Mouse (Mus musculus) midbrain, embryonic 15.5 days (tissue): ENCODE results near the gene Rpl3l. TPM values are rescaled to one million over a fixed set of nuclear protein-coding genes. Genes with fewer than 3 reads are reported as not detected.
"Not testable (repeated sequence)": the region's sequence is repeated elsewhere in the genome, so short reads cannot be mapped to it uniquely, and the experiment has no call there.

Source experiments
- ATAC-seq: fragments of 200-750 bp; cut with Nextera tagmentation; replicated peaks from 2 replicates; pipeline ENCODE4 v1.8.0; 2017; ENCODE audit warnings: moderate TSS enrichment
- H3K27ac ChIP-seq: fragments of 300-500 bp; sonication (generic); 2 replicates; pipeline ENCODE4 v1.5.1; 2015; ENCODE audit warnings: mild to moderate bottlenecking, inconsistent platforms
- H3K27me3 ChIP-seq: fragments of 300-500 bp; sonication (generic); replicated peaks from 2 replicates; pipeline ENCODE4 v1.6.1; 2015; ENCODE audit warnings: inconsistent platforms
- H3K36me3 ChIP-seq: fragments of 300-500 bp; sonication (generic); replicated peaks from 2 replicates; pipeline ENCODE4 v1.6.1; 2015; ENCODE audit warnings: inconsistent platforms
- H3K4me1 ChIP-seq: fragments of 300-500 bp; sonication (generic); 2 replicates; pipeline ENCODE4 v1.6.1; 2015; ENCODE audit warnings: inconsistent platforms
- H3K4me2 ChIP-seq: fragments of 300-500 bp; sonication (generic); 2 replicates; pipeline ENCODE4 v1.6.1; 2015; ENCODE audit warnings: inconsistent platforms, mild to moderate bottlenecking, moderate library complexity
- H3K4me3 ChIP-seq: fragments of 300-500 bp; sonication (generic); 2 replicates; pipeline ENCODE4 v1.5.1; 2015; ENCODE audit warnings: mild to moderate bottlenecking, inconsistent platforms
- H3K9ac ChIP-seq: fragments of 300-500 bp; sonication (generic); 2 replicates; pipeline ENCODE4 v1.6.1; 2015; ENCODE audit warnings: mild to moderate bottlenecking, inconsistent platforms
- H3K9me3 ChIP-seq: fragments of 300-500 bp; sonication (generic); 2 replicates; pipeline ENCODE4 v1.6.1; 2016; ENCODE audit warnings: inconsistent platforms
- WGBS: fragments of 180-500 bp; shearing (Covaris S2); methylation state at CpG from one replicate; pipeline ENCODE4 v1.1.7; 2015; ENCODE audit warnings: mixed read lengths; 5-methylcytosine and 5-hydroxymethylcytosine counted together
- polyA plus RNA-seq: library from polyadenylated mRNA; unstranded; fragments of >200 nt; fragmentation: Nextera tagmentation; extraction: Ambion mirVana; gene quantifications from 2 replicates; pipeline ENCODE4 v1.2.1, GENCODE M21; 2015

Gene Rpl3l
- polyA plus RNA-seq, 1 experiment from 2014 or later: not detected

- H3K4me1 ChIP-seq: peaks cover 14% of the 10 kb centered on the region
- H3K4me3 ChIP-seq: no peak overlapping the region
- ATAC-seq: no peak
- H3K27me3 ChIP-seq: peaks cover 3% of the 10 kb centered on the region; the same call in 1 of the 2 replicates
- no peaks in the 10 kb centered on the region for H3K9me3 ChIP-seq
- H3K9ac ChIP-seq: no peak overlapping the region; the same call in 1 of the 2 replicates
- H3K4me2 ChIP-seq: no peak overlapping the region
- no peak overlapping the region for H3K27ac ChIP-seq
- 93% methylated on average over 9 of the region's 9 CpGs for WGBS
- peaks cover 42% of the 10 kb centered on the region; the same call in 1 of the 2 replicates for H3K36me3 ChIP-seq
These were observed 26.4 kb upstream of the Rpl3l start for GRCm38 (mm10) chr17:24701251-24701650.

- ATAC-seq: no peak
- Histone ChIP-seq H3K36me3 (peaks cover 33% of the 10 kb centered on the region; the same call in 1 of the 2 replicates), H3K4me2 (no peak overlapping the region), H3K4me3 (no peak overlapping the region), H3K27ac (no peak overlapping the region), H3K9me3 (no peaks in the 10 kb centered on the region), H3K27me3 (no peaks in the 10 kb centered on the region), H3K4me1 (peaks cover 20% of the 10 kb centered on the region), H3K9ac (no peak overlapping the region)
- 93% methylated on average over 3 of the region's 3 CpGs for WGBS
These were observed 21.8 kb upstream of the Rpl3l start for GRCm38 (mm10) chr17:24705821-24706220.

GRCm38 (mm10) chr17:24706982-24707800, 20.4 kb upstream of the Rpl3l start, which contains the start of gene Tbl3:
Gene Tbl3 (minus strand): TSS chr17:24707660.
- H3K4me2 ChIP-seq: peak within 1 kb of the TSS; percentile 81
- whole genome bisulfite sequencing: 4% methylated on average over 32 of the region's 32 CpGs
- no peaks in the 10 kb centered on the region for H3K9me3 ChIP-seq
- peak within 1 kb of the TSS; percentile 92 for H3K4me3 ChIP-seq
- peaks cover 20% of the 10 kb centered on the region for H3K4me1 ChIP-seq
- peaks cover 20% of the 10 kb centered on the region; the same call in 1 of the 2 replicates for H3K36me3 ChIP-seq
- H3K9ac ChIP-seq: peak within 1 kb of the TSS; percentile 80
- peak within 1 kb of the TSS; percentile 82 for H3K27ac ChIP-seq
- H3K27me3 ChIP-seq: no peaks in the 10 kb centered on the region
- ATAC-seq: peak; percentile 89

- peak overlapping the region; percentile 81 for H3K4me2 ChIP-seq
- no peaks in the 10 kb centered on the region for H3K27me3 ChIP-seq
- H3K36me3 ChIP-seq: peaks cover 15% of the 10 kb centered on the region; the same call in 1 of the 2 replicates
- peak; percentile 76 for ATAC-seq
- H3K4me3 ChIP-seq: peak overlapping the region; percentile 92
- H3K9me3 ChIP-seq: no peaks in the 10 kb centered on the region
- peak overlapping the region; percentile 82 for H3K27ac ChIP-seq
- 6% methylated on average over 24 of the region's 24 CpGs for WGBS
- peaks cover 20% of the 10 kb centered on the region for H3K4me1 ChIP-seq
- peak overlapping the region; percentile 80 for H3K9ac ChIP-seq
These were observed 19.7 kb upstream of the Rpl3l start for GRCm38 (mm10) chr17:24707801-24708425.

GRCm38 (mm10) chr17:24708646-24709045, 19.0 kb upstream of the Rpl3l start:
- 39% methylated on average over 2 of the region's 2 CpGs for WGBS
- Histone ChIP-seq H3K27me3 (no peaks in the 10 kb centered on the region), H3K4me2 (no peak overlapping the region), H3K27ac (no peak overlapping the region), H3K4me1 (peaks cover 20% of the 10 kb centered on the region), H3K9me3 (no peaks in the 10 kb centered on the region), H3K36me3 (peaks cover 13% of the 10 kb centered on the region; the same call in 1 of the 2 replicates), H3K9ac (no peak overlapping the region), H3K4me3 (no peak overlapping the region)
- no peak for ATAC-seq

GRCm38 (mm10) chr17:24715556-24715955, 12.1 kb upstream of the Rpl3l start:
- Histone ChIP-seq H3K4me3 (no peak overlapping the region), H3K4me1 (0 out of 2 replicates have a peak, but pooled peaks cover 7% of the 10 kb centered on the region), H3K27ac (no peak overlapping the region), H3K36me3 (no peaks in the 10 kb centered on the region), H3K9ac (no peak overlapping the region), H3K4me2 (no peak overlapping the region), H3K9me3 (no peaks in the 10 kb centered on the region), H3K27me3 (no peaks in the 10 kb centered on the region)
- no peak for ATAC-seq
- 21% methylated on average over 6 of the region's 6 CpGs for WGBS

- no peaks in the 10 kb centered on the region for H3K9me3 ChIP-seq
- WGBS: 96% methylated on average over 15 of the region's 15 CpGs
- no peak overlapping the region for H3K27ac ChIP-seq
- no peak overlapping the region for H3K4me2 ChIP-seq
- no peak for ATAC-seq
- no peak overlapping the region for H3K9ac ChIP-seq
- H3K4me3 ChIP-seq: no peak overlapping the region
- H3K27me3 ChIP-seq: no peaks in the 10 kb centered on the region
- H3K36me3 ChIP-seq: no peaks in the 10 kb centered on the region
- peaks cover 12% of the 10 kb centered on the region for H3K4me1 ChIP-seq
These were observed 11.4 kb upstream of the Rpl3l start for GRCm38 (mm10) chr17:24716166-24716682.

- 77% methylated on average over 4 of the region's 4 CpGs for WGBS
- peak within 1 kb of the TSS; percentile 77 for H3K4me3 ChIP-seq
- H3K27me3 ChIP-seq: no peaks in the 10 kb centered on the region
- peaks cover 28% of the 10 kb centered on the region for H3K4me1 ChIP-seq
- no peak for ATAC-seq
- H3K27ac ChIP-seq: no peak within 1 kb of the TSS
- H3K36me3 ChIP-seq: peaks cover 10% of the 10 kb centered on the region
- H3K9me3 ChIP-seq: no peaks in the 10 kb centered on the region
- H3K4me2 ChIP-seq: peak within 1 kb of the TSS; percentile 72
- no peak within 1 kb of the TSS for H3K9ac ChIP-seq
These were observed 9.7 kb upstream of the Rpl3l start, which contains the start of the genes Rnf151 and Rps2 for GRCm38 (mm10) chr17:24717943-24718342. Gene Rnf151 (minus strand): TSS chr17:24718063. Gene Rps2 (plus strand): TSS chr17:24718116.

GRCm38 (mm10) chr17:24718938-24719337, 8.7 kb upstream of the Rpl3l start:
- H3K27me3 ChIP-seq, H3K9me3 ChIP-seq, H3K27ac ChIP-seq, ATAC-seq: not testable (repeated sequence)
- Histone ChIP-seq H3K36me3 (peaks cover 10% of the 10 kb centered on the region), H3K4me1 (peaks cover 38% of the 10 kb centered on the region), H3K9ac (peak overlapping the region; percentile 87; the same call in 1 of the 2 replicates), H3K4me2 (peak overlapping the region; percentile 72), H3K4me3 (peak overlapping the region; percentile 77)
- 70% methylated on average over 5 of the region's 5 CpGs for WGBS

GRCm38 (mm10) chr17:24719494-24720222, 8.0 kb upstream of the Rpl3l start:
- under 1% methylated on average over 61 of the region's 61 CpGs for WGBS
- Histone ChIP-seq H3K4me1 (peaks cover 42% of the 10 kb centered on the region), H3K9ac (peak overlapping the region; percentile 87), H3K27ac (peak overlapping the region; percentile 83), H3K4me2 (peak overlapping the region; percentile 72), H3K36me3 (peaks cover 10% of the 10 kb centered on the region), H3K9me3 (no peaks in the 10 kb centered on the region), H3K4me3 (peak overlapping the region; percentile 77), H3K27me3 (no peaks in the 10 kb centered on the region)
- ATAC-seq: peak; percentile 98

- H3K27me3 ChIP-seq, H3K27ac ChIP-seq, ATAC-seq, H3K9me3 ChIP-seq: not testable (repeated sequence)
- H3K4me2 ChIP-seq: peak overlapping the region; percentile 72
- peaks cover 10% of the 10 kb centered on the region for H3K36me3 ChIP-seq
- peak overlapping the region; percentile 77 for H3K4me3 ChIP-seq
- WGBS: under 1% methylated on average over 11 of the region's 11 CpGs
- H3K4me1 ChIP-seq: peaks cover 42% of the 10 kb centered on the region
- H3K9ac ChIP-seq: peak overlapping the region; percentile 70
These were observed 7.0 kb upstream of the Rpl3l start for GRCm38 (mm10) chr17:24720616-24721015.
